Mouse (Mus musculus) embryonic fibroblast, embryonic 13.5 days (primary cell): Measurements from ENCODE around the gene Zfp324. TPM values are rescaled to one million over a fixed set of nuclear protein-coding genes. Genes with fewer than 3 reads are reported as not detected.
"Not testable (repeated sequence)": the region's sequence is repeated elsewhere in the genome, so short reads cannot be mapped to it uniquely, and the experiment has no call there.

Experiments
- H3K27ac ChIP-seq: 2 replicates; pipeline ENCODE4 v1.5.1; 2012; ENCODE audit warnings: low read length, control low read depth, inconsistent platforms; ENCODE audit not compliant: insufficient read depth
- H3K4me1 ChIP-seq: 2 replicates; pipeline ENCODE4 v1.6.1; 2011; ENCODE audit warnings: low read length; ENCODE audit not compliant: control insufficient read depth, insufficient read depth
- H3K4me3 ChIP-seq: 2 replicates; pipeline ENCODE4 v1.5.1; 2011; ENCODE audit warnings: mild to moderate bottlenecking, control low read depth, low read length; ENCODE audit not compliant: insufficient read depth
- CTCF ChIP-seq: IDR thresholded peaks from 2 replicates; pipeline ENCODE4 v1.5.1; 2011; ENCODE audit warnings: mild to moderate bottlenecking, control low read depth, low read length, moderate library complexity, borderline replicate concordance; ENCODE audit not compliant: insufficient read depth
- POLR2A ChIP-seq: IDR thresholded peaks from 2 replicates; pipeline ENCODE4 v1.6.1; 2011; ENCODE audit warnings: low read depth, mild to moderate bottlenecking, control low read depth, low read length, moderate library complexity
- polyA plus RNA-seq: library from polyadenylated mRNA; stranded (reverse); fragments of >200 nt; gene quantifications from 2 replicates; pipeline ENCODE4 v1.2.4, GENCODE M21; 2011; ENCODE audit warnings: low read depth; ENCODE audit not compliant: missing spikeins, insufficient read length

The Zfp324 gene
- 5.5 and 6.9 TPM in 2 replicates for polyA plus RNA-seq

DNA sequence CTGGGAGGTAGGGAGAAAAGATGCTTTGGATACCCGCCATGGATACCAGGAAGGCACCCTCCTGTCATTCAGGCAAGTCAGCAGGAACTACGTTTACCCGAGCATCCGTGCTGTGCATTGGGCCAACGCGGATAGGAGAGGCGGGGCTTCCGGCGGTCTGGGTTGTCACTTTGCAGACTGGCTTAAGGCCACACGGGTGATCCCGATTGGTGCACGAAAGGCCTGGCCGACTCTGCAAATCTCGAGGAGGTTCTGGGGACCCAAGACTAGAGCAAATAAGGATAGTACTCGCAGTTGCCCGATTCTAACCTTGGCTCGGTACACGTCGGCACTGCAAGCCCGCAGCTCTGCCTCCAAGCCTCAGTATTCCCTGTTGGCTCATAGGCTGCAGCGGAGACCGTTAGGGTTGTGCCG, at the start of gene Zfp324:
Zfp324 (plus strand) TSS at position 161 of the 414 bp plus-strand sequence.
- Histone ChIP-seq H3K27ac (peak within 1 kb of the TSS; percentile 82), H3K4me1 (peaks cover 5% of the 10 kb centered on the region; the same call in 1 of the 2 replicates), H3K4me3 (peak within 1 kb of the TSS; percentile 72)
- peak; percentile 87 for TF ChIP-seq POLR2A
- TF ChIP-seq CTCF: no peak

DNA sequence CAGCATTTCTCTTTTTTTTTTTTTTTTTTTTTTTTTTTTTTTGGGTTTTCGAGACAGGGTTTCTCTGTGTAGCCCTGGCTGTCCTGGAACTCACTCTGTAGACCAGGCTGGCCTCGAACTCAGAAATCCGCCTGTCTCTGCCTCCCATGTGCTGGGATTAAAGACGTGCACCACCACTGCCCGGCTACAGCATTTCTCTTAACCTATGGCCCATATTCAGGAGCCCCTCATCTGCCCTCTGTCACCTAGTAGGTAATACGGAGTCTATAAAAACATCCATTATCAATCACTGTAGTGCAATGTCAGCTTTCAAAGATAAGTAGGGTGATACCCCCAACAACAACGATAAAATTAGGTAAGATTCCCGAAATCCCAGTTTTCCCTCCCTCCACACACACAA, 45.1 kb upstream of the Zfp324 start:
- not testable (repeated sequence) for H3K27ac ChIP-seq, H3K4me1 ChIP-seq, H3K4me3 ChIP-seq

DNA sequence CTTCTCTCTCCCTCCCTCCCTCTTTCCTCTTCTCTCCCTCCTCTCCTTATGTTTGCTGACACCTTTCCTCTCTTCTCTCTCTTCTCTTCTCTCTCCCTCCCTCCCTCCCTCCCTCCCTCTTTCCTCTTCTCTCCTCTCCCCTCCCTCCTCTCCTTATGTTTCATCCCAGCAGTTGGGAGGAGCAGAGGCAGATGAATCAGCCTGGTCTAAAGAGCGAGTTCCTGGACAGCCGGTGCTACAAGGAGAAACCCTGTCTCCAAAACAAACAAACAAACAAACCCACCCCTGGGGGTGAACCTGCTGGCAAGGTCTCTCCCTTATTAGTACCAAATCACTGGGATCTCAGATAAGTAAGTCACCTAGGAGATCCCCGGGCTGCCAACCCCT, 44.3 kb upstream of the Zfp324 start:
- TF ChIP-seq CTCF (no peak), POLR2A (peak; percentile 87)
- Histone ChIP-seq H3K27ac (peak overlapping the region; percentile 98), H3K4me3 (peak overlapping the region; percentile 50), H3K4me1 (0 out of 2 replicates have a peak, but pooled peaks cover 3% of the 10 kb centered on the region)

DNA sequence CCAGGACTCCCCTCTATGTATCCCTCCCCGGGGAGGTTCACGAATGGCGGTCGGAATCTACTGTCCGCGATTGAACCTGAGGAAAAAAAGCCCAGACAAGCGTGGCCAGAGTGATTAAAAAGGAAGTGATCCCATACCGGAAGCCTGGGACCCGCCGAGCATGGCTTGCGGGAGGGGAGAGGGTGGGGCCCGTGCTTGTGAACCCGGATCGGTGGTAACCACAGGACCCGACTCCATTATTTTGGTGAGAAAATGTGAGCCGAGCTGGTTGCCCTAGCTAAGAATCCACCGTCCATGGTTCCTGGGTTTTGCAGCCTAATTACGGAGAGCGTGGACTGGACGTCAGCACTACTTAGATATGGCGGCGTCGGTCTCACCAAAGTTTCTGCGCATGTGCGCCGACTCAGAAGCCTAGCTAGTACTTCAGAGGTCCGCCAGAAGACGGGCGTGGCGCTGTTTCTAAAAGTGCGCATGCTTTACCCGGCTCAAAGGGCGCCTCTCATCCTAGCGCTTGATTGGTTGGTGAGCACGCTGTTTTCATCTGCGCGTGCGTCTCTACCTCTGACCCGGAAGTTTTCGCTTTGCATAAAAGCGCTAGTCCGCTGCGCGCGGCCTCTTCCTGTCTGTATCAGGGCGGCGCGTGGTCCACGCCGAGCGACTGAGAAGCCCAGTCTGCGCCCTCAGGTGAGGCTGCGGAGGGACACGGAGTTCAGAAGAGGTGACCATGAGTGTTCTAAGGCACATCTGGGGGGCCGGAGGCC, 43.8 kb upstream of the Zfp324 start, which contains the start of gene Rps5:
Rps5 (plus strand) TSS at position 586 of the 761 bp plus-strand sequence.
- Histone ChIP-seq H3K27ac (peak within 1 kb of the TSS; percentile 98), H3K4me1 (0 out of 2 replicates have a peak, but pooled peaks cover 3% of the 10 kb centered on the region), H3K4me3 (peak within 1 kb of the TSS; percentile 97)
- TF ChIP-seq CTCF (no peak), POLR2A (peak; percentile 82)

DNA sequence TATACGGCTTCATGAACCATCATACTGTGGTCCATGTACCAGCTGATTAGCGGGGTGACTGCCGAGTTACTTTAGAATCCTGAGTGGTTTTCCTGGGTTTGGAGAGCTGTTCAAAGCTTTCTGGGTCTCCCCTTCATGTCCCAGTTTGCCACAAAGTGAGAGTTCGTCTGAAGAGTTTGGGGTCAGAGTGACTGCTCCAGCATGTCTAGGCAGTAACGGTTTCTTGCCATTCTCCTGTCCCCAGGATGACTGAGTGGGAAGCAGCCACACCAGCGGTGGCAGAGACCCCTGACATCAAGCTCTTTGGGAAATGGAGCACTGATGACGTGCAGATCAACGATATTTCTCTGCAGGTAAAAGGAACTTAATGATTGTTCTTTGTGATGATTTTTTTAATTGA, 42.9 kb upstream of the Zfp324 start:
- Histone ChIP-seq H3K27ac (0 out of 2 replicates have a peak overlapping the region, but pooled peaks have one; percentile 23), H3K4me1 (0 out of 2 replicates have a peak, but pooled peaks cover 5% of the 10 kb centered on the region), H3K4me3 (peak overlapping the region; percentile 97)
- TF ChIP-seq CTCF (no peak), POLR2A (no peak)

DNA sequence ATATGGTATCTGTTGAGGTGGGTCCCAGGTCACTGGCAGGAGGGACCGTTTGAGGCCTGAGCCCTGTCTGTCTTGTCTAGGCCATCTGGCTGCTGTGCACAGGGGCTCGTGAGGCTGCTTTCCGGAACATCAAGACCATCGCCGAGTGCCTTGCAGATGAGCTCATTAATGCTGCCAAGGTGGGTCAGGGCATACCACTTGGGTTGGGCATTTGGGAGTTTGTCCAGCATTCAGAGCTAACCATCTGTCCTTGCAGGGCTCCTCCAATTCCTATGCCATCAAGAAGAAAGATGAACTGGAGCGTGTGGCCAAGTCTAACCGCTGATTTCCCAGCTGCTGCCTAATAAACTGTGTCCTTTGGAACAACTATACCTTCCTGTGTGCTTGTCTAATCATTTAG, 39.3 kb upstream of the Zfp324 start:
- Histone ChIP-seq H3K27ac (no peak overlapping the region), H3K4me1 (0 out of 2 replicates have a peak, but pooled peaks cover 5% of the 10 kb centered on the region), H3K4me3 (no peak overlapping the region)
- TF ChIP-seq CTCF (no peak), POLR2A (no peak)

DNA sequence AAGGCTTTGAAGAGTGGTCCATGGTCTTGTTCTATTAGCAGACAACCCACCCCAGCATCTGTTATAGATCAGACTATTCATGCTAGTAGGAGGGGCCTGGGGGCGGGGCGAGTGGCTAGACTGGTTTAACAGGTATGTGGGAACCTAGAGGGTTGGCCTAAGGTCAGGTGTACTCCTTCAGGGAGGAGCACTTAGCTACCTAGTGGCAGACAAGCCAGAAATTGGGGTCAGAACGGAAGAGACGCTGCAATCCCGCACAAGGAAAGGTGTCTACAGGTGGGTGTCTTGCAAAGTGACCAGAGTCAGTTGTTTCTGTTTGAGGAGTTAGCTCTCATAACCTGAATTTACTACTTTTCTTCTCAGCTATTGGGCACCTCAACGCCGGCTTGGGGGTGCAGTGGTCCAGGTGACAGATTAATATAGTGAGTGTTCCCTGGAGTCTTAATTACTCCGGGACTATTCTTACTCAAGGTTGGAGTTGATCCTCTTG, 38.4 kb upstream of the Zfp324 start, which contains the start of gene Rnf225:
Rnf225 (plus strand) TSS at position 226 of the 490 bp plus-strand sequence.
- peak; percentile 17 for TF ChIP-seq POLR2A
- no peak for TF ChIP-seq CTCF
- Histone ChIP-seq H3K4me3 (no peak within 1 kb of the TSS), H3K4me1 (0 out of 2 replicates have a peak, but pooled peaks cover 5% of the 10 kb centered on the region), H3K27ac (no peak within 1 kb of the TSS)

DNA sequence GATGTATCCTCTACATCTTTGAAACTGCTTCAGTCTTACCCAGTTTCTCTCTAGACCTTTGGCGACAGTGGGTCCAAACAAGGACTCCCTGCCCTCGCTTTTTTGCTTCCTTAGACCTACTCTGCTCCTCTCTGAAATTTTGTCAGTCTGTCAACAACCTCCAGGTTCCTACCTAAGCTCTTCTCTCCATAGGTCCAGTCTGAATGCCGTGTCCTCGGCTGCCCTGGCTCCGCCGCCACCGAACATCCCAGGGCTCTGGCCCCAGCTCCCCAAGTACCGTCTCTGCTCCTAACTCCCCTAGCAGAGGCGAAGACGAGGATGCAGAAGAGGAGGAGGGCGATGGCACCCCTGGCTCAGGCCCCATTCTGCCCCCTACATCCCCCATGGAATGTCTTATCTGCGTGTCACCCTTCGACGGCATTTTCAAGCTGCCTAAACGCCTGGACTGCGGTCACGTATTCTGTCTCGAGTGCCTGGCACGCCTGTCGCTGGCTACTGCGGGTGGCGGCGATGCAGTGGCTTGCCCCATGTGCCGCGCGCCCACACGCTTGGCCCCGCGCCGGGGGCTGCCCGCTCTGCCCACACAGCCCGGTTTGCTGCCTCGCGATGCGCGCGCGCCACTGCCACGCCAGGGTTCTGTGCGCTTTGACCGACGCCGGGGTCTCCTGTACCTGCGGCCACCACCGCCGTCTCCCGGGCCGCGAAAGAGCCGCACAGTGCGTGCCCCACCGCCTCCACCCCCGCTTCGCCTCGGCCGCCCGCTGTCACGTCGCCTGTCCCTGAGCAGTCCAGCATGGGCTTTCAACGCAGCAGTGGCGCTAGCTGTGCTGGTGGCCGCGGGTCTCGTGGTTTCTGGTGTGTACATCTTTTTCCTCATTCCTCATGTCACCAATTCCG, 37.7 kb upstream of the Zfp324 start:
- Histone ChIP-seq H3K4me1 (0 out of 2 replicates have a peak, but pooled peaks cover 5% of the 10 kb centered on the region), H3K27ac (no peak overlapping the region), H3K4me3 (no peak overlapping the region)
- TF ChIP-seq CTCF (no peak), POLR2A (0 out of 2 replicates have a peak, but pooled peaks have one; percentile 21)

DNA sequence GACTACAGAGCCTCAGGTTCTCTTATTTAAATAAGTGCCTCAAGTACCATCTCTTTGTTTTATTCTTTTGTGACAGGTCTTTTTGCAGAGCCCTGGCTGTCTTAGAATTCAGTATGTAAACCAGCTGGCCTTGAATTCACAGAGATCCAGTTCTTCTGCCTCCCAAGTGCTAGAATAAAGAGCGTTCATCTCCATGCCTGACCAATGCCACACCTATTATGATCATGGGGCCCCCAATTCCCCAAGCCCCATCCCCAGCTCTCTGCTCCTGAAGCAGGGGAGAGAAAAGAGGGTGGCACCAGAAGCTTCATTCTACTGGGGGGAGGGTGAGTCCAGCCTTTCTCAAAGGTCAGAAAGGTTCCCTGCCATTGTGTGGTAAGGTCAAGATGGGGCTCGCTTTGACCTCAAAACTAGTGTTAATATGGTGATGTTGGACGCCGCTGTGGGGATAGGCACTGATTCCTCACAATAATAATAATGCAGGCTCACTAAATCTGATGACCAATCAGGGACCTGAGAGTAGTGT, 32.0 kb upstream of the Zfp324 start:
- Histone ChIP-seq H3K27ac (no peak overlapping the region), H3K4me1 (no peaks in the 10 kb centered on the region), H3K4me3 (no peak overlapping the region)
- TF ChIP-seq POLR2A (no peak), CTCF (no peak)

DNA sequence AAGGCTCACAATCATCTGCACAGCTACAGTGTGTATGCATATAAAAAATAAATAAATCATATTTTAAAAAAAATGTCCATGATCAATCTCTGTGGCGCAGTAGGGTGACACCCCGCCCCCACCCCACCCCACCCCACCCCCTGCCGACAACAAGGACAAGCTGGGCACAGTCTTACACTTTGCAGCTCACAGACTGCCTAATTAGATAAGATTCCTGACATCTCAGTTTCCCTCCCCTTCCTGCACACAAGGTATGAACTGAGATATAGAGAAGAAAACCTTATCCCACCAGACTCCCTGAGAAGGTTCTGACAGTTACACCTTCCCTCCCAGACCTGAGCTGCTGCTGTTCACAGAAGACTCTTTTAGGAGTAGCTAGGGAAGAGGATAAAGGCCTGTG, 30.8 kb upstream of the Zfp324 start:
- TF ChIP-seq POLR2A (no peak), CTCF (no peak)

DNA sequence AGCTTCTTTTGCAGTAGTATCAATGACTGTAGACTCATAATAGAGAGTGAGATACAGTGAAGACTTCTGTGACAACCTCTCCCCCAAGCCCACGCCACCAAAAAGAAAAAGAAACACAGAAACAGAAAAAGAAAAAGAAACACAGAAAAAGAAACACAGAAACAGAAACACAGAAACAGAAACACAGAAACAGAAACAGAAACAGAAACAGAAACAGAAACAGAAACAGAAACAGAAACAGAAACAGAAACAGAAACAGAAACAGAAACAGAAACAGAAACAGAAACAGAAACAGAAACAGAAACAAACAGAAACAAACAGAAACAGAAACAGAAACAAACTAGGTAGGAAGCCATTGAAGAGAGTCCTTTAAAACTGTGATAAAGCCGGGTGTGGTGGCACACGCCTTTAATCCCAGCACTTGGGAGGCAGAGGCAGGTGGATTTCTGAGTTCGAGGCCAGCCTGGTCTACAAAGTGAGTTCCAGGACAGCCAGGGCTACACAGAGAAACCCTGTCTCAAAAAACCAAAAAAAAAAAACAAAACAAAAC, 28.3 kb upstream of the Zfp324 start:
- not testable (repeated sequence) for H3K27ac ChIP-seq, H3K4me3 ChIP-seq, H3K4me1 ChIP-seq

More for the DNA sequence above, 30.8 kb upstream of the Zfp324 start:
- no peaks in the 10 kb centered on the region for H3K4me1 ChIP-seq
- no peak overlapping the region for H3K27ac ChIP-seq
- H3K4me3 ChIP-seq: no peak overlapping the region
